Mouse (Mus musculus) stomach, embryonic 14.5 days (tissue): ENCODE data around the gene Slc39a12. TPM values are rescaled to one million over a fixed set of nuclear protein-coding genes. Genes with fewer than 3 reads are reported as not detected.

Source experiments
- ATAC-seq: fragments of 200-750 bp; cut with Nextera tagmentation; 2 replicates; pipeline ENCODE4 v1.8.0; 2017; ENCODE audit warnings: low read depth, moderate TSS enrichment; ENCODE audit not compliant: insufficient number of reproducible peaks, insufficient read depth, low FRiP score
- H3K27ac ChIP-seq: fragments of 300-500 bp; sonication (generic); 2 replicates; pipeline ENCODE4 v1.5.1; 2014; ENCODE audit warnings: mild to moderate bottlenecking, low read length, moderate library complexity, mixed read lengths
- H3K27me3 ChIP-seq: fragments of 300-500 bp; sonication (generic); 2 replicates; pipeline ENCODE4 v1.6.1; 2014; ENCODE audit warnings: low read length, control low read depth, mixed read lengths; ENCODE audit not compliant: control insufficient read depth, insufficient read depth
- H3K36me3 ChIP-seq: fragments of 300-500 bp; sonication (generic); 2 replicates; pipeline ENCODE4 v1.6.1; 2014; ENCODE audit warnings: mild to moderate bottlenecking, control low read depth, low read length, moderate library complexity, mixed read lengths; ENCODE audit not compliant: control insufficient read depth, insufficient read depth
- H3K4me1 ChIP-seq: fragments of 300-500 bp; sonication (generic); 2 replicates; pipeline ENCODE4 v1.6.1; 2014; ENCODE audit warnings: low read length, control low read depth, mixed read lengths; ENCODE audit not compliant: control insufficient read depth, insufficient read depth
- H3K4me2 ChIP-seq: fragments of 300-500 bp; sonication (generic); replicated peaks from 2 replicates; pipeline ENCODE4 v1.6.1; 2014; ENCODE audit warnings: low read depth, low read length, control low read depth
- H3K4me3 ChIP-seq: fragments of 300-500 bp; sonication (generic); 2 replicates; pipeline ENCODE4 v1.5.1; 2014; ENCODE audit warnings: low read depth, low read length, control low read depth
- H3K9ac ChIP-seq: fragments of 300-500 bp; sonication (generic); replicated peaks from 2 replicates; pipeline ENCODE4 v1.6.1; 2014; ENCODE audit warnings: low read depth, mild to moderate bottlenecking, control low read depth, low read length, moderate library complexity, mixed read lengths
- H3K9me3 ChIP-seq: fragments of 300-500 bp; sonication (generic); 2 replicates; pipeline ENCODE4 v1.6.1; 2016; ENCODE audit warnings: low read depth, low read length, control low read depth; ENCODE audit not compliant: control insufficient read depth
- WGBS: fragments of 180-500 bp; shearing (Covaris S2); extraction: QIAGEN DNeasy Blood & Tissue Kit; methylation state at CpG from one replicate; pipeline ENCODE4 v1.1.7; 2014; 5-methylcytosine and 5-hydroxymethylcytosine counted together
- polyA plus RNA-seq: library from polyadenylated mRNA; unstranded; fragments of >200 nt; fragmentation: Nextera tagmentation; extraction: Ambion mirVana; gene quantifications from 2 replicates; pipeline ENCODE4 v1.2.1, GENCODE M21; 2014

Slc39a12 gene
- polyA plus RNA-seq, 1 experiment from 2014 or later: 0.52 TPM

- H3K9ac ChIP-seq: no peak overlapping the region
- no peak overlapping the region for H3K4me3 ChIP-seq
- H3K36me3 ChIP-seq: no peaks in the 10 kb centered on the region
- H3K9me3 ChIP-seq: no peaks in the 10 kb centered on the region
- no peak overlapping the region for H3K4me2 ChIP-seq
- no peaks in the 10 kb centered on the region for H3K27me3 ChIP-seq
- no peak overlapping the region for H3K27ac ChIP-seq
- no peak for ATAC-seq
- H3K4me1 ChIP-seq: no peaks in the 10 kb centered on the region
- 69% methylated on average over 3 of the region's 3 CpGs for WGBS
Observed at GRCm38 (mm10) chr2:14537781-14538180, 149.7 kb downstream of the Slc39a12 start.

DNA sequence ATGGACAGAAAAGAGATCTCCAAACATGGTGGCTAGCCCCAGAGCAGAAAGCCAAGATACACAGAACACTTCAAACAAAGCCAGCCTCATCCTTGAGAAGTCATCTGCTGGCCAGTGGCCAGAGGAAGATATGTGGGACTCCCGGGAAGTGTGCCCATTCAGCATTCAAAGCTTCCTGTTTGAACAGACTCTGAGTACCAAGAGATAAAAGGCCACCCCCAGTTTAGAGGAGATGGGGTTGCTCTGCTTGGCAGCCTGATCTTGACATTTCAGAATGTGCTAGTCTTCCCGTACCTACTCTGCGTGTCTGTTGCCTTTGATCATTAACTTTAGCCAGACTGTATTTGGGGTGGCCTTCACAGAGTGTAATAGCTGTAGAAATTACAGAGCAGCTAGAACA, 155.2 kb downstream of the Slc39a12 start:
- Histone ChIP-seq H3K36me3 (no peaks in the 10 kb centered on the region), H3K27me3 (no peaks in the 10 kb centered on the region), H3K9ac (no peak overlapping the region), H3K9me3 (no peaks in the 10 kb centered on the region), H3K27ac (no peak overlapping the region), H3K4me2 (no peak overlapping the region), H3K4me3 (no peak overlapping the region), H3K4me1 (peaks cover 3% of the 10 kb centered on the region; the same call in 1 of the 2 replicates)
- 37% methylated on average over 3 of the region's 3 CpGs for WGBS
- no peak; the same call in 1 of the 2 replicates for ATAC-seq

- Histone ChIP-seq H3K27ac (no peak overlapping the region), H3K36me3 (no peaks in the 10 kb centered on the region), H3K9me3 (no peaks in the 10 kb centered on the region), H3K27me3 (no peaks in the 10 kb centered on the region), H3K4me1 (peaks cover 3% of the 10 kb centered on the region; the same call in 1 of the 2 replicates), H3K9ac (no peak overlapping the region), H3K4me3 (no peak overlapping the region), H3K4me2 (no peak overlapping the region)
- 83% methylated on average over 2 of the region's 2 CpGs for WGBS
- ATAC-seq: no peak
Observed at GRCm38 (mm10) chr2:14543773-14544172, 155.7 kb downstream of the Slc39a12 start.

Other genes with a start within 250 kb of the Slc39a12 start
- gene Tmem236, start 213.8 kb upstream of the Slc39a12 start, polyA plus RNA-seq: 0.26 and 0.70 TPM in 2 replicates
- 11.0 and 13.8 TPM in 2 replicates for gene Mrc1, start 158.9 kb upstream of the Slc39a12 start, polyA plus RNA-seq
- 5.7 and 6.2 TPM in 2 replicates for gene Cacnb2, start 214.8 kb downstream of the Slc39a12 start, polyA plus RNA-seq